Mouse (Mus musculus) frontal cortex, postnatal 25 days (tissue): Measurements from ENCODE around the gene Sf1.

Source experiments
- DNase-seq, 2 experiments: peaks; one replicate each; pipeline ENCODE4 v3.0.0; 2022; ENCODE audit warnings: low spot score in 2 of 2

Sf1 gene

GRCm38 (mm10) chr19:6418984-6419692 lies 55.6 kb downstream of the Sf1 start:
- no peak for DNase-seq

GRCm38 (mm10) chr19:6419805-6420310 lies 56.4 kb downstream of the Sf1 start:
- no peak for DNase-seq

GRCm38 (mm10) chr19:6420481-6421210 lies 57.2 kb downstream of the Sf1 start:
- DNase-seq = no peak

- DNase-seq = no peak
These were observed 57.7 kb downstream of the Sf1 start for GRCm38 (mm10) chr19:6421211-6421590.

GRCm38 (mm10) chr19:6422014-6422413 lies 58.5 kb downstream of the Sf1 start:
- DNase-seq = no peak

- no peak for DNase-seq
These were observed 59.8 kb downstream of the Sf1 start for GRCm38 (mm10) chr19:6423241-6423640.

- DNase-seq = no peak
These were observed 60.8 kb downstream of the Sf1 start for GRCm38 (mm10) chr19:6424137-6424881.

- no peak for DNase-seq
These were observed 62.1 kb downstream of the Sf1 start for GRCm38 (mm10) chr19:6425595-6425994.

- DNase-seq = no peak
These were observed 63.4 kb downstream of the Sf1 start for GRCm38 (mm10) chr19:6426703-6427500.
